Mouse (Mus musculus) retina, adult 2 months (tissue): ENCODE measurements around the gene Mtx1.

Experiments
- DNase-seq: peaks from one replicate; pipeline ENCODE4 v3.0.0-alpha.2; 2012; ENCODE audit warnings: low read depth, low spot score

Mtx1 gene

GRCm38 (mm10) chr3:89226900-89227299 is at the start of gene Mtx1:
TSS of gene Mtx1 (minus strand) at chr3:89227088.
- no peak for DNase-seq

GRCm38 (mm10) chr3:89276061-89276460 is 49.2 kb upstream of the Mtx1 start:
- DNase-seq: no peak

- no peak for DNase-seq
These were observed 44.9 kb upstream of the Mtx1 start for GRCm38 (mm10) chr3:89271760-89272159.

GRCm38 (mm10) chr3:89270891-89271290 is 44.0 kb upstream of the Mtx1 start:
- no peak for DNase-seq

GRCm38 (mm10) chr3:89270051-89270755 is 43.3 kb upstream of the Mtx1 start, which contains the start of gene Slc50a1:
TSS of gene Slc50a1 (minus strand) at chr3:89270570.
- DNase-seq: no peak

GRCm38 (mm10) chr3:89268916-89269315 is 42.0 kb upstream of the Mtx1 start:
- DNase-seq: no peak

- DNase-seq: peak; percentile 68
These were observed 39.6 kb upstream of the Mtx1 start for GRCm38 (mm10) chr3:89266439-89266893.

GRCm38 (mm10) chr3:89262417-89262816 is 35.5 kb upstream of the Mtx1 start:
- DNase-seq: no peak

GRCm38 (mm10) chr3:89260211-89260610 is 33.3 kb upstream of the Mtx1 start:
- no peak for DNase-seq

- no peak for DNase-seq
These were observed 32.2 kb upstream of the Mtx1 start, which contains the start of gene Dpm3 for GRCm38 (mm10) chr3:89259076-89259475. TSS of gene Dpm3 (plus strand) at chr3:89259358.

GRCm38 (mm10) chr3:89256177-89256576 is 29.3 kb upstream of the Mtx1 start:
- DNase-seq: no peak

GRCm38 (mm10) chr3:89254994-89255393 is 28.1 kb upstream of the Mtx1 start:
- DNase-seq: no peak

GRCm38 (mm10) chr3:89251365-89251895 is 24.5 kb upstream of the Mtx1 start:
- no peak for DNase-seq

- DNase-seq: no peak
These were observed 23.6 kb upstream of the Mtx1 start for GRCm38 (mm10) chr3:89250435-89251040.

GRCm38 (mm10) chr3:89247466-89247865 is 20.6 kb upstream of the Mtx1 start:
- DNase-seq: no peak

GRCm38 (mm10) chr3:89246261-89247100 is 19.6 kb upstream of the Mtx1 start, which contains the start of gene Trim46:
TSS of gene Trim46 (minus strand) at chr3:89246309.
- peak; percentile 77 for DNase-seq

- DNase-seq: no peak
These were observed 18.8 kb upstream of the Mtx1 start, which contains the start of gene Krtcap2 for GRCm38 (mm10) chr3:89245688-89246171. TSS of gene Krtcap2 (plus strand) at chr3:89245966.

- DNase-seq: no peak
These were observed 18.2 kb upstream of the Mtx1 start for GRCm38 (mm10) chr3:89244982-89245687.

GRCm38 (mm10) chr3:89244158-89244981 is 17.5 kb upstream of the Mtx1 start:
- DNase-seq: no peak

- no peak for DNase-seq
These were observed 16.7 kb upstream of the Mtx1 start for GRCm38 (mm10) chr3:89243609-89244008.
